Mouse (Mus musculus) brain, embryonic 14.5 days (tissue): ENCODE results near the gene Rxra.

Experiments used
- CTCF ChIP-seq: fragments of 200-500 bp; IDR thresholded peaks from 2 replicates; pipeline ENCODE4 v1.5.1; 2012; ENCODE audit warnings: inconsistent platforms, mild to moderate bottlenecking, moderate library complexity, borderline replicate concordance; ENCODE audit not compliant: insufficient read depth, insufficient read length; ENCODE audit errors: extremely low read depth
- POLR2A ChIP-seq: fragments of 200-500 bp; IDR thresholded peaks from 2 replicates; pipeline ENCODE4 v1.6.1; 2012; ENCODE audit warnings: mild to moderate bottlenecking, inconsistent platforms, borderline replicate concordance; ENCODE audit not compliant: poor library complexity, insufficient read depth, insufficient read length, severe bottlenecking; ENCODE audit errors: extremely low read depth

DNA sequence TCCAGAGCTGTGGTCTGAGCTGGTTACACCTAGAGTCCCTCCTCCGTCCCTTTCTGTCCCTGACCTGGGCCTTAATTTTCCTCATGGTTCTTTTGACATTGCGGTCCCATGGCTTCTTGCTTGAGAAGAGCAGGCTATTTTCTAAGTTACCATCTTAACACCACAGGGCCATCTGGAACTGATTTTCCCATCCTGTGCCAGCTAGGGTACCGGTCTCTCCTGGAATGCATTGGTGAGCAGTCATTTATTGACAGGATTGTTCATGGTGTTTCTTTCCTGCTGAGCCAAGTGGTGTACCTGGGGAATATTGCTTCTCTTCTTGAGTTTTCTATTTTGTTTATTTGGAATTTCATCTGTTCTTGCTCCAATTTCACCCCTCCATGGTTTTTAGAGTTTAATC lies 131.4 kb downstream of the Rxra start:
- TF ChIP-seq CTCF, result no peak
- no peak for TF ChIP-seq POLR2A
